ENCODE assay signal across 8 mouse cellular contexts in the genomic region with DNA sequence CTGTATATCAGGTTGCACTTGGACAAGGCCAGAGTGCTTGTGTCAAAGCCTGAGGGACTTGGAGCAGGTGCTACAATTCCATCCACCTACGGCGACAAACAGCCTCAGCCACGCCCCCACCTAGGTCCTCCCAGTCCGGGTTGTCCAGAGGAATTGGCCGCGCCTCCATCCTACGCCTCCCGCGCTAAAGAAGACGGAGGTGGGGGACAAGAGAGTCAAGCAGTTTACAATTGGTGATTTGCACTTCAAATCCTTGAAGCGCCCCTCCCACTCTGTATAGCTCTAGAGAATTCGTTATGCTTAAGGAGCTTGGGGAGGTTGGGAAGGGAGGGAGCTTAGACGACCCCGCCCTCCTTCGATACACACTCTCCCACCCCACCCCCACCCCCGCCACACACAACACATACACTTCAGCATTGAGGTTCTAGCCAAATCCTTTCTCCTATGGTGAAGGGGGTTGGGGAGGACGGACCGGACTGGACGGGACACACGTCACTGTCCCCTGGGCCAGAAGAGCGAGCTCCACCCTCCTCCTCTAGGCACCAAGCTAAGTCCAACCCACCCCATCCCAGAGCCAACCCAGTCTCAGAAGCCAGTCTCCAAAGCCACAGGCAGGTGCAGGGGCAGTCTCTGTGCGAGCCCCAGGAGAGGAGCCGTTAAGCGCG. TPM values are rescaled to one million over a fixed set of nuclear protein-coding genes. Genes with fewer than 3 reads are reported as not detected.
DNase-seq lines count a peak whose midpoint lies in the region; ATAC-seq and TF ChIP-seq lines count a peak whose summit lies in the region.

A gene (plus strand): TSS at position 582 of the 665 bp plus-strand sequence.

- no peaks in the 10 kb centered on the region for H3K36me3 ChIP-seq in thymus, adult 2 months (ENCODE audit: control insufficient read depth, insufficient read depth, low read length)
- no peaks in the 10 kb centered on the region for H3K36me3 ChIP-seq in heart, embryonic 10.5 days
- H3K36me3 ChIP-seq in kidney, embryonic 14.5 days (ENCODE audit: control insufficient read depth, insufficient read depth, low read length) = no peaks in the 10 kb centered on the region
- H3K36me3 ChIP-seq in stomach, embryonic 14.5 days (ENCODE audit: control insufficient read depth, insufficient read depth, low read length) = no peaks in the 10 kb centered on the region

- TF ChIP-seq POLR2A in thymus, adult 2 months (IDR thresholded peaks at IDR 0.05; ENCODE audit: control insufficient read depth, extremely low read depth, insufficient read depth, low read length, poor library complexity) = no peak
- TF ChIP-seq POLR2A in cerebellum, adult 2 months (IDR thresholded peaks at IDR 0.05; ENCODE audit: borderline replicate concordance, insufficient read depth, low read length) = no peak

- peak; percentile 88 for ATAC-seq in kidney, embryonic 14.5 days (ENCODE audit: low FRiP score, low TSS enrichment)
- ATAC-seq in stomach, embryonic 14.5 days (ENCODE audit: insufficient number of reproducible peaks, insufficient read depth, low FRiP score, low read depth) = peak; percentile 91
- ATAC-seq in frontal cortex, adult (ENCODE audit: low TSS enrichment) = no peak

- H3K4me3 ChIP-seq in thymus, adult 2 months (ENCODE audit: control insufficient read depth, insufficient read depth, low read length) = no peak within 1 kb of the TSS
- peak within 1 kb of the TSS; percentile 52 for H3K4me3 ChIP-seq in heart, embryonic 10.5 days
- H3K4me3 ChIP-seq in kidney, embryonic 14.5 days (ENCODE audit: low read length) = peak within 1 kb of the TSS; percentile 41
- H3K4me3 ChIP-seq in stomach, embryonic 14.5 days (ENCODE audit: low read depth, low read length) = peak within 1 kb of the TSS; percentile 37
- no peak within 1 kb of the TSS for H3K4me3 ChIP-seq in cerebellum, adult 2 months (replicated peaks; ENCODE audit: insufficient read depth, low read depth, low read length)

- peak within 1 kb of the TSS; percentile 57 for H3K9ac ChIP-seq in kidney, embryonic 14.5 days (ENCODE audit: low read depth, low read length)
- H3K9ac ChIP-seq in stomach, embryonic 14.5 days (replicated peaks; ENCODE audit: low read depth, low read length) = peak within 1 kb of the TSS; percentile 42

- WGBS in thymus, adult 2 months = 11% methylated on average over 25 of the region's 25 CpGs
- WGBS in heart, embryonic 10.5 days = 3% methylated on average over 25 of the region's 25 CpGs
- under 1% methylated on average over 25 of the region's 25 CpGs for WGBS in kidney, embryonic 14.5 days
- 1% methylated on average over 25 of the region's 25 CpGs for WGBS in stomach, embryonic 14.5 days
- WGBS in cerebellum, adult 2 months = 3% methylated on average over 25 of the region's 25 CpGs

- H3K27me3 ChIP-seq in thymus, adult 2 months (ENCODE audit: control insufficient read depth, insufficient read depth, low read length) = peaks cover 16% of the 10 kb centered on the region; the same call in 1 of the 2 replicates
- peaks cover 75% of the 10 kb centered on the region for H3K27me3 ChIP-seq in heart, embryonic 10.5 days (ENCODE audit: insufficient read depth, poor library complexity, severe bottlenecking)
- H3K27me3 ChIP-seq in kidney, embryonic 14.5 days (ENCODE audit: control insufficient read depth, insufficient read depth, low read length) = peaks cover 42% of the 10 kb centered on the region
- H3K27me3 ChIP-seq in stomach, embryonic 14.5 days (ENCODE audit: control insufficient read depth, insufficient read depth, low read length) = peaks cover 29% of the 10 kb centered on the region
- no peaks in the 10 kb centered on the region; the same call in 1 of the 2 replicates for H3K27me3 ChIP-seq in cerebellum, adult 2 months (ENCODE audit: control insufficient read depth, insufficient read depth, low read length)

- TF ChIP-seq CTCF in thymus, adult 2 months (IDR thresholded peaks at IDR 0.05; ENCODE audit: borderline replicate concordance, control insufficient read depth, extremely low read depth, insufficient read depth, low read length, poor library complexity) = no peak
- TF ChIP-seq CTCF in cerebellum, adult 2 months (IDR thresholded peaks at IDR 0.05; ENCODE audit: borderline replicate concordance, insufficient read depth, low read depth, low read length) = no peak

- no peak within 1 kb of the TSS for H3K27ac ChIP-seq in thymus, adult 2 months (ENCODE audit: control insufficient read depth, insufficient read depth, low read length)
- peak within 1 kb of the TSS; percentile 24; the same call in 1 of the 2 replicates for H3K27ac ChIP-seq in heart, embryonic 10.5 days
- peak within 1 kb of the TSS; percentile 78 for H3K27ac ChIP-seq in kidney, embryonic 14.5 days (ENCODE audit: low read depth, low read length)
- H3K27ac ChIP-seq in stomach, embryonic 14.5 days (ENCODE audit: low read length) = peak within 1 kb of the TSS; percentile 83
- no peak within 1 kb of the TSS for H3K27ac ChIP-seq in cerebellum, adult 2 months (ENCODE audit: insufficient read depth, low read length)

- peak within 1 kb of the TSS; percentile 47 for H3K4me2 ChIP-seq in kidney, embryonic 14.5 days (replicated peaks; ENCODE audit: low read depth, low read length)
- H3K4me2 ChIP-seq in stomach, embryonic 14.5 days (replicated peaks; ENCODE audit: low read depth, low read length) = peak within 1 kb of the TSS; percentile 46

- H3K9me3 ChIP-seq in heart, embryonic 10.5 days = no peaks in the 10 kb centered on the region
- H3K9me3 ChIP-seq in kidney, embryonic 14.5 days (ENCODE audit: control insufficient read depth, low read length) = no peaks in the 10 kb centered on the region
- no peaks in the 10 kb centered on the region for H3K9me3 ChIP-seq in stomach, embryonic 14.5 days (ENCODE audit: control insufficient read depth, low read depth, low read length)

- no peaks in the 10 kb centered on the region; the same call in 1 of the 2 replicates for H3K4me1 ChIP-seq in thymus, adult 2 months (replicated peaks; ENCODE audit: control insufficient read depth, insufficient read depth, low read length)
- peaks cover 39% of the 10 kb centered on the region for H3K4me1 ChIP-seq in heart, embryonic 10.5 days
- peaks cover 14% of the 10 kb centered on the region for H3K4me1 ChIP-seq in kidney, embryonic 14.5 days (ENCODE audit: control insufficient read depth, insufficient read depth, low read length)
- peaks cover 15% of the 10 kb centered on the region; the same call in 1 of the 2 replicates for H3K4me1 ChIP-seq in stomach, embryonic 14.5 days (ENCODE audit: control insufficient read depth, insufficient read depth, low read length)
- H3K4me1 ChIP-seq in cerebellum, adult 2 months (ENCODE audit: control insufficient read depth, insufficient read depth, low read length) = no peaks in the 10 kb centered on the region

- no peak for DNase-seq in thymus, adult 2 months
- no peak for DNase-seq in thymus, adult 18-20 months
- DNase-seq in heart, embryonic 10.5 days (ENCODE audit: low spot score) = no peak
- DNase-seq in lung, postnatal 10 days = peak; percentile 88
- DNase-seq in cerebellum, adult 2 months = no peak

RNA-seq across cellular contexts. Expression of the gene that starts here (rescaled TPM):
- polyA plus RNA-seq in thymus, adult 2 months (2012; rRNA removed) = 14.7 and 15.0 TPM in 2 replicates
- polyA plus RNA-seq in heart, embryonic 10.5 days (2016; fragmentation: Nextera tagmentation; extraction: Ambion mirVana) = 2.7 and 10.2 TPM in 2 replicates
- polyA plus RNA-seq in kidney, embryonic 14.5 days (2014; fragmentation: Nextera tagmentation; extraction: Ambion mirVana) = 47.0 and 54.7 TPM in 2 replicates
- 69.7 and 71.2 TPM in 2 replicates for polyA plus RNA-seq in stomach, embryonic 14.5 days (2014; fragmentation: Nextera tagmentation; extraction: Ambion mirVana)
- polyA plus RNA-seq in cerebellum, adult 2 months (2012; rRNA removed) = 0.52 and 0.67 TPM in 2 replicates

Comparison
In these comparisons a context has a peak if more than half of its experiments do, and no peak if none do; other contexts are left out.
1. H3K27ac ChIP-seq: peak in heart, embryonic 10.5 days (single experiment), kidney, embryonic 14.5 days (single experiment) and stomach, embryonic 14.5 days (single experiment); none in thymus, adult 2 months (single experiment) and cerebellum, adult 2 months (single experiment).
2. H3K4me3 ChIP-seq: peak in heart, embryonic 10.5 days (single experiment), kidney, embryonic 14.5 days (single experiment) and stomach, embryonic 14.5 days (single experiment); none in thymus, adult 2 months (single experiment) and cerebellum, adult 2 months (single experiment).